Mouse (Mus musculus): ENCODE measurements at regions not wholly inside any gene's neighbourhood (a gene's known extent, or its start where the extent isn't known, plus 50 kb on each side); places are given as distances from the start of the nearest gene placed in this dataset.
"Not testable (repeated sequence)": the region's sequence is repeated elsewhere in the genome, so short reads cannot be mapped to it uniquely, and the experiment has no call there.

DNA sequence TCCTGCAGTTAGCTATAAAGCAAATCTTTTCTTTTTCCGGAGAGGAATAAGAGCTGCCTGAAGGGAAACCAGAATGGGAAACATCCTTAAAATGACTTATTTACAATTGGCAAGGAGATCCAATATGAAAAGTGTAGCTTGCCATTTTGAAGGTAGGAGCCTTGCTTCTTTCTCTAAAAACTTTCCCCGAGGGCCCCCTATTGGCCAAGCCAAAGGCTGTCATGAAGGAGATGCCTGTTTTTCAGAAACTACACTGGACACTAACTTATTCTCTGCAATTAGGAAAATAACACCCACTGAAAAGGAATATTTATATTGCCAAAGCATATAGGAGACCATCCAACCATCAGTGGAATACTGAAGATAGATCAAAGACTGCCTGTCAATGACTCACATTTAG, 312.8 kb upstream of the Thrb start:
- ATAC-seq: no peak

DNA sequence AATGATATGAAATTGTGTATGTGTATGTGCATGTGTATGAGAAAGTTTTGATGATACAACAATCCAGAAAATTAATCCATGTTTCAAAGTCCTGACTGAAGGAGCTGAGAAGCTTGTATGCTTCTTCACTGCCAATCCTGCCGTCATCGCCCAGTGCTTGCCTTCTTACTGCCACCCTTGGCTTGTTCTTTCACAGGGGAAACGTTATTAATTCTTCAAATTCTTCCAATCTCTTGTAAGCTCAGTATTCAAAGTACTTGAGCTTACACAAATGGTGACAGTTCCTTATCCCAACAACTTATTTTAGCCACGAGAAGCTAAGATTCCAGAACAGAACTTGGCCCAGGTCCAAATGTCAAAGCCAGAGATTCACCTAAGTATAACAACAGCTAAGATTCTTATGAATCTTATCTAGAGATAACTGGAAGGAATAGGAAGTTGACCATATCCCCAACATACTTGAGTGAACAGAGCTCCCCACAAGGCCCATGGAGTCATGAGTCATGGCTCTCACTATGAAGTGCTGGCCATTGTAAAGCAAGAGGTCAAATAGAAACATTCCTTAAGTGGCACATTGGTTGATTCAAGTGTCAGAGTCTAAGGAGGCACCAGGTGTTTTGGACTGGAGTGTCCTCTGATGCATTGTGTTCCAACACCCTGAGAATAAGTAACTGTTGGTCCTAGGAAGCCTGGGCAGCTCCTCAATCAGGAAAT, 307.6 kb upstream of the Thrb start:
- ATAC-seq: no peak

DNA sequence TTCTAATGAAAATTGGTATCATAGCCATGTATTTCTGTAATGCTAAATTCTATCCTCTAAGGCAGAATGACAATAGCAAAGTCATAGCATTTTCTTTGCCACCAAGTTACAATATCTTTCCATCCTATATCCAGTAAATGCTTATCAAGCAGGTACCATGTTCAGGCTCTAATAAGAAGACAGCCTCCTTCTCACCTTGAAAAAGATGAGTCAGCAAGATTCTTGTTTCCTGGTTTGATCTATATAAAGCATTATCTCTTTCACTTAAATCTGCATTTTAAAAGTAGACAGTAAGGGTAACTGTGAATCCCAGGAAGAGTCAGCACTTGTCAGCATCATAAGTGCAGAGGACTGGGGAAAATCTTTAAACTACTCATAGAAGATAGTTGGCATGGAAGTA, 298.2 kb upstream of the Thrb start:
- no peak for ATAC-seq

DNA sequence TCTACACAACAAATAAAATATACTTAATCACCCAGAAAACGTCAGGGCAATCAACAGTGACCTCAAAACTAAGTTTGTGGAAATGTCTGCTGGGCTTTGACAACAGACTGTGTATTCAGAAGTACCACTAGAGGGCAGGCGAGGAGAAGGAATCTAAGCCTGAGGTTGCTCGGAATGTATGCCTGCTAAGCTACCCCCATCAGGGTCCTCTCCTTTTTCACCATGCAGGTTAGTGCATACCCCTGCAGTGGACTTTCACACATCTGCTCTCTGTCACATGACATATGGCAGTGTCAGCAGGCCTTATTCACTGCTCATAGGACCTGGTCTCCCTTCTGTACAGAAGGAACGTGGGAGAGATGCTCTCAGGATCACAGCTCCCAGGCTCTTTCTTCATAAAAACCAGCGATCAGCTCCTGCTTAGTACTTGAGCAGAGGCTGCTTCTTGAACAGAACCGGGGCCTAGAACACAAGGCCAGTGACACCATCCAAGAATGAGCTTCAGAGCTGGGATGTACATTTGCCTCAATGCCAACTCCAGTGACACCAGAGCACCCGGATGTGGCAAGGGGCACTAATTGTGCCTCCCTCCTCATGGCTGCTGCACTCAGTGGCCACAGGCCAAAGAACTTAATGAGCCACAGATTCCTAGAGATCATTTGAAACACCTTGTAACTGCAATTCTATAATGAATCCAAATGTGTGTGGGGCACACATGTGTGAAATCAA, 257.1 kb upstream of the Thrb start:
- peak; percentile 70 for ATAC-seq

DNA sequence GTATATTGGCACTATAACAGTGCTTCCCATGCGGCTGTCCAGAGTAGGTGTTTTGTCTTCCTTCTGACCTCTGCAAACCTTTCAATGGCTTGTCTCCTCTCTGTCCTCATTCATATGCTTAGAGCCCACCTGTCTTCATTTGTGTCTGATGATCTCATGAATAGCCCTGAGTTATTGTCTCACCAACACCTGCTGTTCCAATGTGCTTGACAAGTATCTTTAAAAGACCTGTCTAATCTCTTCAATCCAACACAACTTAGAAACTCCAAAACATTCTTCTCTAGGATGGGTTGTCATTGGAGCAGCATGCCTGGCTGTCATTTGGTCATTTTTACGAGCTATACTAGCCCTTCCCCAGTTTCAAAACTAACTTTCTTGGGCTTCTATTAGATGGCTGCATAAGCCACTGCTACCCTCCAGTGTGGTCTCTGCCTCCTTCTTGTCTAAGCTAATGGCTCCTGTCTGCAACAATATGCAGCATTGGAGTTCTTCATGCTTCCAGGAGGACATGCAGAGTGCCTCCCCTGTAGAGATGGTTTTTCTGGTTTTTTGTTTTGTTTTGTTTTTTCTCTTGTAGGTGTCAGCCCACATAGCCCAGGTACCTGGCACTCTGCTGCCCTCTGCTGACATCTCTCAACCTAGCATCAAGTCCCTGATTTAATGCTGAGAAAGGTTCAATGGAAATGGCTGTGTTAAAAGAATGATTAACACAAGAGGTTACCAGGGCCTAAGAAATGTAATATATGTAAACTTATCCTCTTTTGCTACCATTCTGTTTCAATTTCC, 254.3 kb upstream of the Thrb start:
- ATAC-seq: peak; percentile 55

DNA sequence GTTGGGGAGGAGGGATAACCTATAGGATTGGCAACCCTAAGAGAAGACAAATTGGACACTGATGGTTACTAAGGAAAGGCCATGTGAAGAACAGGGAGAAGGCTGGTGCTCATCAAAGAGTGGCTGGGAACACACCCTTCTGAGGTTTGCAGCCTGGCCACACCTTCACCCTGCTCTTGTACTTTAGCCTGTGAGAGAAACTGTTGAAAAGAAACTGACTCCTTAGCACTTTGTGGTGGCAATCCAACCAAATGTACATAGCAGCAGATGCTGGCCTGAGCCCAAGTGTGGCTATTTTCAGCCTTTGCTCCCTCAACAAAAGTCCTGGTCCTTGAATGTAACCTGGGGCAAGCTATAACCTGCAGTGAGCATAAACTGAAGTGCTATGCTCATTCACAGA, 253.2 kb upstream of the Thrb start:
- no peak for ATAC-seq

DNA sequence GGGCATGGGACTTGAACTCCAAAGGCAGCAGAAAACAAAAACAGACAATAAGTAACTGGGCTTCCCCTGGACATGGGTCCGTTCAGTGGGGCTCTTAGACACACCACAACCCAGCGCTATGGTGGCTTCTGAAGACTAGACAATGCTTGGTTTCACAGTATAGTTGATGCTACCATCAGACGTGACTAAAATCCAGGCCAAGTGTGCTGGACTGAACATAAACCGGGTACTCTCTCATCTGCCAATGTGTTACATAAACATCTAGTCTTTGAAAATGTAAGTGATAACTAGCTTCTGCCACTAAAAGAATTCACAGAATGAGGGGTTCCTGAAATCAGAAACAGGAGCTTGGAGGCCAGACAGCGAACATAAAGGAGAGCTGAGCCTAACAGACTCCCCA, 251.7 kb upstream of the Thrb start:
- no peak for ATAC-seq

DNA sequence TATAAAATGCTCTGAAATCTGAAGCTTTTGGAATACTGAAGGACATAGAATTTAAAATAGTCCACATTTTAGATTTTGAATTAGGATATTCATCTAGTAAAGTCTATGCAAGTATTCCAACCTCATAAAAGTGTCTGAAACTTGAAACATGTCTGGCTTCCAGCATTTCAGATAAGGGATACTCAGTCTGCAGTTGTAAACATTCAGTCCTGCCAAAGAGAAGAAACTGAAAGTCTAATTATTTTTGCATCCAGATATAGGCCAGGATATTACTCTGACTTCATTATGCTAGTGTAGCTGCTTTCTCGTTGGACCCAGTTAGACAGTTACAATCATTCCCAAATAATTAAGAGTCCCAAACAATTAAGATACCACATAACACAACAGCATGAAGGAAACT, 251.2 kb upstream of the Thrb start:
- no peak for ATAC-seq

DNA sequence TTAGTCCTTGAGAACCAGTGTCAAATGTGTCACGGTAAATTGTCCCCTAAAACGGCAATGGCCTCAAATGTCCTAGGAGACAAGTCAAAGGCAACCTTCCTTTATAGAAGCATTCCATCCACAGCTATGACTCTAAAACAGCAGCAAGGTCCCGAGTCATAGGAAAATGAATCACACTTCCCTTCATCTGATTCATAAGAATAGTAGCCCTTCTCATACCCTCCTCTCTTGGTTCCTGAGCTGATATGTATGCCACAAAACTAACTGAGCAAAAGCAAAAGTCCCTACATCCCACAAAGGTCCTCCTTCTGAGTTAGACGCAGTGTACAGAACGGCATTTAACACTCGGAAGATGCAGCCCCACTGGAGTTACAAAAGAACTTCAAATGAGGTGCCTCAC, 250.6 kb upstream of the Thrb start:
- peak; percentile 36 for ATAC-seq

DNA sequence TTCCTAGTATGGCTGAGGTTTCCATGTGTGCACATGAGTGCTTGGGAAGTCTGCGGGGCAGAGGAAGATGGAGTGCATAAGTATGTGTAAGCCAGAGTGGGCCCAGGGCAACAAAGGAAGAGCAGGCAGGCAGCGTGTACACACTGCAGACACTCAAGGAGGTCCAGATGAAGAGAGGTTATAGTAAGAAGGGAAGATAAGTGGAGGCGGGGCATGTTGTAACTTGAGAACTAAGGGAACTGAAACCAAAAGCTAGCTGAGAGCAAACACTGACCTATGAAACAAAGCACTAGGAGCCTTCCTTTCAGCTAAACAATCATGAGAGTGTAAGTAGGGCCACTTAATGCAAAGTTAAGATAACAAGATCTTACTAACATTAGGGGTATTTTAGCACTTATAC, 249.3 kb upstream of the Thrb start:
- no peak for ATAC-seq

DNA sequence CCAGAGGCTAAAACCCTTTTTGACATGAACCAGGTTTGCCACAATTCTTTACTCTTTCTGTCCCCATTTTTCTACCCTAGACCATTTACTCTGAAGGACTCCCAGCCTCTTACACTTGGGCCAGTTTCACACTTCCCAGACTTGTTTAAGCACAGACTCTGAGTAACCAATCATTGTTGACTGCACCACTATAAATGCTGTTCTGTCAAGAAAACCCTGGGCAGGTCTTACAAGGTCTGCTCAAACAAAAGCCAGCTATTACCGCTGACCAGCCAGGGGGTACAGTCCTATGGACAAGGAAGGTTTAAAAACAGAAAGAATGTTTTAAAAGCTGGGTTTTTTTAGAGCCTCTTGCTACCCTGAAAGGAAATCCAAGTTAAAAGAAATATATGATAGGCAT, 248.8 kb upstream of the Thrb start:
- no peak for ATAC-seq

DNA sequence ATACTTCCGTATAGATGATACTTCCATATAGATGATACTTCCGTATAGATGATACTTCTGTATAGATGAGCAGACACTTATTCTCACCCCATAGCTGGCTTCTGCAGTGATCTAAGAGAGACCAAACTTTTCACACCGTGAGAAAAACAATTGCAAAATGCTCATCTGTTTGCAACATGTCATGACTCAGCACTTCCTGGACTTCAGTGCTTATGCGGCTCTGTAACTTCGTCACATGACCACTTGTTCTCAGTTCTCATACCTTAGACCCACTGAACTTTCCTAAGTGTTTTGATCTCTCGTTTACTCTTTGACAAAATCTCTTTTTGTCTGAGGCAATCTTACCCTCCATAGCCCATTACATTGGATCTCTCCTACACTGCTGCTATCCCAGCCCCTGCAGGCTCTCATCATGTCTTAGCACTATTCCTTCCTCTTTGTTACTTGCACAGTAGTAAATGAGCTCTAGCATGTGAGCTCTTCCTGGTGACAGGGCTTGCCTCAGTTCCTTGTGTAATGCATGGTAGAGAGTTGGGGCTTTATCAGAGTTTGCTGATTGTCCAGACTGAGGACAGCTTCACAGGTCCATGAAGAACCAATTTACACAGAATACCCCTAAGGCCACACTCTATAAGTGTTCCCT, 245.7 kb upstream of the Thrb start:
- ATAC-seq: peak; percentile 42

DNA sequence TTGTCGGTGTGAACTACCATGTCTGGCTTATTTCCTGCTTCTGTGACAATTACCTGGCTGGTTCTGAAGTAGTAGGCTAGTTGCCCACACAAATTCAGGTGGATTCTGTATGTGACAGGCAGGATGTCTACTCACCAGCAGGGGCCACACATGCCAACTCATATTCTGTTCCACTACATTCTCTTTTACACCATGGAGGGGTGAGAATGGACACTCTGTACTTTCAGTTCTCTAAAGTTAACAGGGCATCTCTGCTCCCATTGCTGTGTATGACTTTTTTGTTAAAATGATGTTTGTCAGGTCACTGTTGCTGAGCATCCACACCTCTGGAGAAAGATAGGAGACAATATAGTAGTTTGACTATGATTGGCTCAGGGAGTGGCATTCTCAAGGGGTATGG, 232.3 kb upstream of the Thrb start:
- ATAC-seq: no peak

DNA sequence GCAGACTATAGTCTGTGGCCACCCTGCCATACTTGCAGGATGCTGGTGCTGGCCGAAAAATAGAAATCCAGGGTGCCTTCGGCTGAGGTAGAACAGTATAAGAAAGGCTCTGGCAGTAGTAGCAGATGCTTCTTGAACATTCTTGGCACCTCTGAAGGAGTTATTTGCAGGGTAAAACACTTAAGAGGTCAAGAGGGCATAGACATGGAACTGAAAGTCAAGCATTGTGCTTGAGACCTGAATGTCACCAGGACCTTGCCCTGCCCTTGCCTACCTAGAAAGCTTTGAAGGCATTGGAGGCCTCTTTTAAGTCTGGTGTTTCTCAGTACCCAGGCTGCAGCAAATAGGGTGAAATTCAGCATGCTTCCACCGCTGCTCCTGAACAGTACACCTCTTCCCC, 230.9 kb upstream of the Thrb start:
- no peak for ATAC-seq

DNA sequence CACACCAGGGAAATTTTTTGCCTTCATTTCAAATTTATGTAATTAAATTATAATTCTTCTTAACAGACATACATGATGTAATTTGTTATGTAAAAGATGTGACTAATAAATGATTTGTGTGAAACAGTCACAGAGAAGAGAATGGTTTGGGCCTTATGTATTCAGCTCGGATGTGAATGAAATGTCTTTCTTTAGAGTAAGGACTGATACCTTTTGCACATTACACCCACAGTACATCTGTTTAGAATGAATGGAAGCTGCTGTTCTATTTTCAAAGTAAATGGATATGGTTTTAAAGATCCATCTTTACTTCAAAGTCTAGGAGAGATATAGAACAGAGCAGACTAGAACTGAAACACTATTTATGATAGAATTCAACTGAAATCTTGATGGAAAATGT, 226.7 kb upstream of the Thrb start:
- ATAC-seq: no peak

DNA sequence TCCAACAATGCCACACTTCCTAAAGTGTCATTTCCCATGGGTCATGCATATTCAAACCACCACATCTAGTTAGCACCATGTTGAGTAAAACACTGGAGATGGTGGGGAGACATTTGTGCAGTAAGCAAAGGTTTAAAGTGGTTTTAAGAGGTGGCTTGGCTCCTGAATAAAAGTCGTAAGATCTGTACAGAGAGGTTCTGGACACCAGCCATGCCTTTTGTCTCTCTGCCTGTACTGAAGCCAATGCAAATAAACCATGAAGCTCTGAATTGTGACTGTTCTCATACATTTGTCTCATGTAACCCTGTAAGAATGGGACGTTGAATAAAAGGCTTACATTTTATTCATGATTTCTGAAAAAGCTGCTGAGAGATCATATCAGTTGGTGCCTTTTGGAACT, 202.1 kb upstream of the Thrb start:
- ATAC-seq: no peak

DNA sequence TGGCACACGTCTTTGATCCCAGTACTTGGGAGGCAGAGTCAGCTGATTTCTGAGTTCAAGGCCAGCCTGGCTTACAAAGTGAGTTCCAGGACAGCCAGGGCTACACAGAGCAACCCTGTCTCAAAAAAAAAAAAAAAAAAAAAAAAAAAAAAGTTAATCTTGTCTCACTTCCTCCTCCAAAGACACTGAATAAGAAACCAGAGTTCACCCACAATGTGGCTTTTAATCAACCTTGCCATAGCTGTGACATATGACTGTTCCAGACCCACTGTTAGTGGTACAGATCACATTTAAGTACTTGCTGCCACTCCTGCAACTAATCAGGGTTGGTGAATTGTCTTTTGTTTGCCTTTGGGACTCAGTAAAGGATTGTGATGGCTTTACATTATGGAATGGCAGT, 181.1 kb upstream of the Thrb start:
- no peak for ATAC-seq

DNA sequence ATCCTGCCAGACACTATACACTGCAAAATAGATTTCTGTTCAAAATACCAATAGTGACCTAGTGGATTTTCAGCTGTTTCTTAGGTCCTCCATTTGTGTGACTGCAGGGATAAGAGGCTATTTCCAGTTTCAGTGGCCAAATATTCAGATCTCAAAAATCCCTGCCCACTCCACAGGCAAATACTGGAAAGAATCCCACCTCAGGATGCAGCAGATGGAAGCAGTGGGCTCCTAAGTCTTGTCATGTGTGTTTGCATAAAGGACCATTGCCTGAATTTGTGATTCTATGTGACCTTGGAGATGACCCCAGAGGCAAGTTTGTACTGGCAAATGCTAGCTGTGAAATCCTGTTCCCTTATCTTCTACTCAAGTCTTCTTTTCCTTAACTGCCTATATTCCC, 175.2 kb upstream of the Thrb start:
- ATAC-seq: no peak

DNA sequence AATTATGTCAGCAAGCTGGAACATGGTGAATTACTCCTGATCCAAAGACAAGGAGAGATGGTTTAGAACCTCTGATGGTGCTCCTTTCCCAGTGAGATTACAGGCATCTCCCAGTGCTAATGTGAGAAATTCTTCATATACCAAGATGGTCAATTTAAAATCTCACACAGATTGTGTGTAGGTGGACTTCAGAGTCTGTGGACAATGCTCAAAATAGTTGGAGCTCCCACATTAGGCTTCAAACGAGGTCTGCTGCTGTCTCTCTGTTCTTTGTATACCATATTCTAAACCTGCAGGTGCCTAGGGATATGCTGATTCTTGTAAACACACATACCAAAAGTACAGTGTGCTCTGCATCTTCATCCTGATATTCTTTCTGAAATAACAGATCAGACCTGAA, 146.3 kb upstream of the Thrb start:
- ATAC-seq: no peak

DNA sequence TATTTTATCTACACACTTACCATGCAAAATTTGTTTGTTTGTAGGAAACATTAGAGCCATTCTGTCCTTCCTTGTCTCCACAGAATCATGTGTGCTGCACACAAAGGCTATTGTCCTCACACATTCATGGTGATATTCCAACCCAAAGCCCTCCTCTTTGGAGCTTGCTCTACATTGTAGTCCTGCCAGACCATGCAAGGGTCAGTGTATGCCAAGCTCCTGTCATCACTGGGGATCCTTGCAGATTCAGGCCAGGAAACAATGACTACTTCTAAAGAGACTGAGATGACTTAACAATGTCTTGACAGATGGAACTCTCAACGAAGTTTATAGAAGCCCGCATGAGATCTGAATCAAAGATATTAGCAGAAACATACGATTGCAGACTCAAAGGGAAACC, 137.4 kb upstream of the Thrb start:
- no peak for ATAC-seq

DNA sequence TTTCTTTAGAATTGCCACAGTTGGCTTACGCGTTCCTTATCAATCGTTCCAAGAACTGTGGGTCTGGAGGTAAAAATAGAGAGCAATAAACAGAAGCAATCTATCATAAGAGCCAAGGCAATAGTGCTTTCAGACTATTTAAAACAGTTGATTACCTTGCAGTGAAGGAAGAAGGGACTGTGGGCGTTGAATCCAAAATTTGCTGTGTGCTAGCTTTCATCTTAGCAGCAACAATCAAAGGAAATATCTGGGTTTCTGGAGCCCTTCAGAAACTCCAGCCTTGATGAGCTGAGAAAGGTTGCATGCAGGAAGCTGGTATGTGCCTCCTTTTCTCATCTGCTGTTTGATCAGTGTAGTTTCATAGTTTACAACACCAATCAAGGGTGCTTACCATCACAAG, 136.1 kb upstream of the Thrb start:
- no peak for ATAC-seq

DNA sequence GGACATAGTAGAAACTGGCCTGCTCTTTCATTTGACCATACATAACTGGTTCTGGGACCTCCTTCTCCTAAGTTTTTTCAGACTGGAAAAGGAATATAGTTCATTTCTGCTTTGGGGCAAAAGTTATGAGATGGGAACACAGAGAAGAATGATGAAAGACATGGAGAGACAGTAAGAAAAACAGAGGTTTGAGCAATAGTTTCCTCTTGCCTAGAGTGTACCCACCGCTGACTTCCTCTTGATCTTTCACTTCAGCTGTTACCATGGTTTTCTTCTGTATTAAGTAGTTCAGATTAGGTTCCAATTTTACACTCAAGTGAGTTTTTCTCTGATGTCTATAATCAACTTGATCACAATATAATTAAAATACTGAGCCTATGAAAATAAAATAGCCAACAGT, 120.7 kb upstream of the Thrb start:
- ATAC-seq: no peak

DNA sequence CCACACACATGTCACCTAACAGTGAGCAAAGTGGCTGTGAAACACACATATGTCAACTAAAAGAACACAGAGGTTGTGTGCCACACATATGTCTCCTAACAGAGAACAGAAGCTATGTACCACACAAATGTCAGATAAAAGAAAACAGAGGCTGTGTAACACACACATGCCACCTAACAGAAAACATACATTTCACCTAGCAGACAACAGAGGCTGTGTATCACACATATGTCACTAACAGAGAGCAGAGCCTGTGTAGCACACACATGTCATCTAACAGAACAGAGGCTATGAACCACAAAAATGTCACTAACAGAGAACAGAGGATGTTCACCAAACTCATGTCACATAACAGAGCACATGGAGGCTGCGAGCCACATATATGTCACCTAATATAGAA, 103.6 kb upstream of the Thrb start:
- ATAC-seq: no peak

DNA sequence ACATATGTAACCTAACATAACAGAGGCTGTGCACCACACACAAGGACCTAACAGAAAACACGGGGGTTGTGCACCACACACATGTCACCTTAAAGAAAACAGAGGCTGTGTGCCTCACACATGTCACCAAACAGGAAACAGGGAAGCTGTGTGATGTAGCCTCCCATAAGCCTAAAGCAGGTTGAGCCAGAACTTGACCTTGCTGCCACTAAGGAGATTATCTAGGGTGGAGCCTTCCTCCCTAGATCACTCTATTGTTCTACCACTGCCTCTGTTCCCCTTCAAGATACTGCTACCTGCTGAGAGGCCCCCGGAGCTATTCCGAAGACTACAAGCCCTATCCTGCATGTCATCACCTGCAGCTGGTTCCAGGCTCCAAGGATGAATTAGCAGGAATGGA, 100.1 kb upstream of the Thrb start:
- ATAC-seq: not testable (repeated sequence)

All from inflammation-experienced regulatory T-cells, adult 6 months (primary cell).